Mouse (Mus musculus): ENCODE measurements around the gene Snx12. TPM values are rescaled to one million over a fixed set of nuclear protein-coding genes. Genes with fewer than 3 reads are reported as not detected.

The Snx12 gene
- 57.4 and 58.9 TPM in 2 replicates for polyA plus RNA-seq (2012; rRNA removed)

DNA sequence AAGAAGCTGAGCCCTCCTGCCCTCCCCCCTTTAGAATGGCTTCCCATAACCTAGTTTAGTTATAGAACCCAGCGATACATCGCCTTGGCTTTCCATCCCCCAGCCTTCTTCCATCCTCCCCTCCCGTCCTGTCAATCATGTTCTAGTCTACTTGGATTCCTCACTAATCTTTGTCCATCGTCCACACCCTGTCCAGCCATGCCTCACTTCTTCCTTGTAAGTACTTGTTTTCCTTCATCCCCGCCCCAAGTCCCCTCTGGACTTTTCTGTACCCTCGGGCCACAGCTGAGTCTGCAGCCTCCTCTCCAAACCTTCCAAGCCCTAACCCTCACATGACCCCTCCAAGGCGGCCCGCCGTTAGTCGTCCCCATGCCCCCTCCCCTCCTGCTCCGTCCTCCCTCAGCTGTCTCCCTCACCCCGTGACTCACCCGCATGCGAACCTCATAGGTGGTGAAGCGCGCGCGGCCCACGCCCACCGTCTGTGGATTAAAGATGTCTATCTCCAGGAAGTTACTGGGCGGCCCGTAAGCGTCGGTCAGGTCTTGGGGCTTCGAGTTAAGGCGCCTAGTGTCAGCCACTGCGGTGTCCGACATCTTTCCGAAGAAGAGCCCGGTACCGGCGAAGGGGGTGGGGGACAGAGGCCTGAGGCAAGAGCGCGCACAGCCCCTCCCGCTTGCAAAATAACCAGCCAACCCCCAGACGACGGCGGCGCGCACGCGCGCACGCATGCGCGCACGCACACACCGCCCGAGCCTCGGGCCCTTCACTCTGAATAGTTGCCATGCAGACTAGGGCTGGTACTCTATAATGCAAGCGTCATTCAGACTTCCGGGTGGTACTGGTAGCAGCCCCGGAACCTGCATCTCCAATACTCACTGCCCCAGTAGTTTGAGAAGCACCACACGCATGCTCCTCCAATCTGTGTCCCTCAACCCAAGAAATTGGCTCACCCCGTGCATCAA is at the start of gene Snx12:
Gene Snx12 (minus strand): TSS at position 730 of the 962 bp plus-strand sequence.

DNA sequence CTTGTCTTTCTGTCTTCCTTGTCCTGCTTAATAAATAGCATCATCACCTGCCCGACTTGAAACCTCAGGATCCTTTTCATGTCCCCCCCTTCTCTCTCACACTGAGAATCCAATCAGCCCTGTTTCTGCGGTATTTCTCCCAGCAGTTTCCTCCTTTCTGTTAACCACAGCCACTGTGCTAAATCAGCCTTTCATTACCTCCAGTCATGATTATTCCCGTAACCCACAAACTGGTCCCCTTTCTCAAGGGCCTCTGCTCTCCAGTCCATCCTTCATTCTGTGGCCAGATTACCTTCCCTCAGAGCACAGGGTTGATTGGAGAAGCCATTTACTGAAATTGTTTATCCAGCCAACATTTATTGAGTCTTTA is 46.4 kb upstream of the Snx12 start, which contains the start of gene Gm20489:
Gene Gm20489 (minus strand): TSS at position 269 of the 370 bp plus-strand sequence.

DNA sequence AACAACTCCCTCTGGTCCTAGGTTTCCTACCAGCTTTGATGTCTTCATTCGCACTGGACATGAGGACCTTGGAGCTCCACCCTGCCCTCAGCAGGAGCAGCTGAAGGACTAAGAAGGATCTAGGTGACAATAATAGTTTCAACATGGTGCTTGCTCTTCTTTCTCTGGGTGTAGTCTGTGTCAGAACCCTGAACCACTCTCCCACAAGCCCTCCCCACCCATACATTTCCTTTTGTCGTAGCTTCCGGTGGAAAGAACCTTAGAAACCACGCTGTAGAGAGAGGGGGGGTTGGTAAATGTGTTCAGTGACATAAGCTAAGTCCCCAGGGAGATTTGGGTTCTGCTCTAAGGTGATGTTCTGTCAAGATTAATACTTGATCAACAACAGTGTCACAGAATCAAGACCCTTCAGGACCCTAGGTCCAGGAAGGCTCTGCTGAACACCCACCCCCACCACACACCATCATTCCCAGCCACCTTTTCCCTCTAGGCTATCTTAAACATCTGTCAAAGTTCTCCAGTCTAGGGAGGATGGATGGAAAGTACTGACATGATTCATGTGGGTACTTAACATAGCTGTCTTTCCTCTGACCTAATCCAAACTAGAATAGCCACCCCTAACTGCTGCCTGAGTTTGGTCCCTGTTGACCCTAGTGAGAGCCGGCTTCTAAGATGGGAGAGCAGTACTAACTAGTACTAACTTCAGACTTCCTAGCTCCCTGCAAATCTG is 45.8 kb upstream of the Snx12 start, which contains the start of gene Il2rg:
Gene Il2rg (minus strand): TSS at position 231 of the 730 bp plus-strand sequence.

DNA sequence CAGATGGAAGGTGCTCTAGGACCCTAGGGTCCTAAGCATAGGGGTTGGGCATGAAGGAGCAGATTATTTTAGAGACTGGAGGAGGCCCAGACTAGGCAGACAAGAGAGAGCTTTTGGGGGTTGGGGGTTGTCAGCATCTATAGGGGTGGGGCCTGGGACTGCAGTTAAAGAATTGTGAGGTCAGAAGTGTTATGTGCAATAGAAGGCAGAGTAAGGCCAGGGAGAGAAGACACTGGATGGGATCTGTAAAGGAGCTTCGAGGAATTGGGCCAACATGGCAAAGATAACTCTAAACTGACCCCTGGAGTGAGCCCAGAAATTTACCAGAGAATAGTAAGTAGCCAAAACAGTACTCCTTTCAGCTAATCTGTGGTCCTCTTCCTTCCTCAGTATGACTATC is 41.5 kb upstream of the Snx12 start, which contains the start of gene Gm614:
Gene Gm614 (minus strand): TSS at position 101 of the 400 bp plus-strand sequence.

DNA sequence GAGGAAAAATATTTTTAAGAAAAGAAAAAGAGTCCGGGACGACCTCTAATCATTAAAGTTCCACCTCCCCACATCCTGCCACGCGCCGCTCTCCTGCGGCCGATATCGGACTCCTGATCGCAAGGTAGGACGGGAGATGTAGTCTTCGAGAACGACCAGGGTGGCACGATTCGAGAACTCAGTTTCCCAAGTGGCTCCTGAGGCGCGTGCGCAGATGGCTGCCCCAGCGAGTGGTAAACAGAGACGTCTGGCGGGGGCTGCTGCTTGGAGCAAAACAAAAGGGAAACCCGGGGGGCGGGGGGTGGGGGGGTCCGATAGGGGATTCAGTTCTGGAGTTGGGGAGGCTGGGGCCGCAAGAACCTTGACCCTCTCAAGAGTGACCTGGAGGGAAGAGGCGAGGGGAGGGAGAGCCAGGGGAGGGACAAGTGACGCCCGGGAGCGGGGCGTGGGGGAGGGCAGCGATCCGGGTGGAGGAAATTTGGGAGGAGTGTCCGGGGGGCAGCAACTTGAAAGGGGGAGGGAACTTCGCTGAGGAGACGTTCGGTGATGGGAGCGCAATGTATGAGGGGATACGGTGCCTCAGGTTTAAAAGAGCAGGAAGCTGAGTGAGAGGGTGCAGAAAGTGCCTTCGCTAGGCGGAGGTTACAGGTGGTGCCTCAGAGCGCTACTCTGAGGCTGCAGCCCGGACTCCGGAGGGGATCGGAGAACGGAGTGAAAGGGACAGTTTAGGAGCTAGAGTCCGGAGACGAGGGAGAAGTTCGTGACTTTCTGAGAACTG is 31.8 kb upstream of the Snx12 start, which contains the start of gene Foxo4:
Gene Foxo4 (plus strand): TSS at position 577 of the 778 bp plus-strand sequence.

DNA sequence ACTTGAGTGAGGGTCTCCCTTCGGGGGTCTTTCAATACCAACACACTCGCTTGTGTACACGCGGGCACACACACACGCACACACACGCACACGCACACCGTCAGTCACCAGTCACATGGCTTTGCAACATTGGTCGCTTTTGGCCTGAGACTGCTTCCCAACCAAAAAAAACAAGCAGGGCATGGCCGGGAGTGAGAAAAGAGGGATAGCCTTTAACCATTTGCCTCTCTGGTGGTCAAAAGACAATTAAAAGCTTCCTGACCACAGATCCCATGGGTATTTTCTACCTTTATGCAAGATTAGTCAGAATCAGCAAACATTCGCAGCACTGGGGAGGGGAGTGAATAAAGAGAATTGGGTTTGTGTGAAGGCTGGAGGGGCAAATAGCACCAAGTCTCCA is 136.4 kb downstream of the Snx12 start, which contains the start of gene Slc7a3:
Gene Slc7a3 (minus strand): TSS at position 101 of the 400 bp plus-strand sequence.

DNA sequence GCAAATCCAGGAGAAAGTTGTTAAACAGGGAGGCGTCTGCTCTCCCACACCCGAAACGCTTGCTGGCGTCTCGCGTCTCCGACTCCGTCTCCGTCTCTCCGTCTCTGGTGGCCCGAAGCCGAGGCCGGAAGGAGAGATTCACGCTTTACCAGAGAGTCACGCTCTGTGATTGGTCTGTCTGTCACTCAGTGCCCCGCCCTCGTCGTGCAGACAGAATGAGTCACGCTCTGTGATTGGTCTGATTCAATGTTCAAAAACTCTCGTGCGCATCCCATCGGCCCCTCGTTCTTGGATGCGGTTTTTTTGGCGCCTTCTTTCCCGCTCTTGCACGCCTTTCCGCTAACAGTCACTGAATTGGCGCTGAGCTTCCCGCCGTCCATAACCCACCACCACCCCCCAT is 162.8 kb downstream of the Snx12 start, which contains the start of gene Tex11:
Gene Tex11 (minus strand): TSS at position 127 of the 400 bp plus-strand sequence.

Other genes starting within 250 kb of the Snx12 start
- gene Tex11, start 162.9 kb downstream of the Snx12 start, polyA plus RNA-seq (2012; rRNA removed) = 0.01 TPM in 1 of 2 replicates, not detected in the other
- 2.9 and 3.0 TPM in 2 replicates for gene Slc7a3, start 136.5 kb downstream of the Snx12 start, polyA plus RNA-seq (2012; rRNA removed)
- gene Foxo4, start 32.0 kb upstream of the Snx12 start, polyA plus RNA-seq (2012; rRNA removed) = 13.2 and 16.4 TPM in 2 replicates
- gene Gm614, start 41.4 kb upstream of the Snx12 start, polyA plus RNA-seq (2012; rRNA removed) = 0.14 TPM in 1 of 2 replicates, not detected in the other
- gene Il2rg, start 45.7 kb upstream of the Snx12 start, polyA plus RNA-seq (2012; rRNA removed) = 5.3 and 7.4 TPM in 2 replicates
- not detected in 2 replicates for gene Gm20489, start 46.5 kb upstream of the Snx12 start, polyA plus RNA-seq (2012; rRNA removed)
- 62.7 and 79.2 TPM in 2 replicates for gene Med12, start 51.5 kb upstream of the Snx12 start, polyA plus RNA-seq (2012; rRNA removed)
- 34.2 and 36.0 TPM in 2 replicates for gene Nlgn3, start 76.6 kb upstream of the Snx12 start, polyA plus RNA-seq (2012; rRNA removed)
- gene Gjb1, start 153.8 kb upstream of the Snx12 start, polyA plus RNA-seq (2012; rRNA removed) = 0.43 and 0.46 TPM in 2 replicates
- gene Zmym3, start 198.3 kb upstream of the Snx12 start, polyA plus RNA-seq (2012; rRNA removed) = 187 and 193 TPM in 2 replicates
- 496 and 582 TPM in 2 replicates for gene Nono, start 206.8 kb upstream of the Snx12 start, polyA plus RNA-seq (2012; rRNA removed)
- 5.6 and 17.6 TPM in 2 replicates for gene Itgb1bp2, start 226.5 kb upstream of the Snx12 start, polyA plus RNA-seq (2012; rRNA removed)

Measured in central nervous system, embryonic 14 days (tissue).